In the genomic region with DNA sequence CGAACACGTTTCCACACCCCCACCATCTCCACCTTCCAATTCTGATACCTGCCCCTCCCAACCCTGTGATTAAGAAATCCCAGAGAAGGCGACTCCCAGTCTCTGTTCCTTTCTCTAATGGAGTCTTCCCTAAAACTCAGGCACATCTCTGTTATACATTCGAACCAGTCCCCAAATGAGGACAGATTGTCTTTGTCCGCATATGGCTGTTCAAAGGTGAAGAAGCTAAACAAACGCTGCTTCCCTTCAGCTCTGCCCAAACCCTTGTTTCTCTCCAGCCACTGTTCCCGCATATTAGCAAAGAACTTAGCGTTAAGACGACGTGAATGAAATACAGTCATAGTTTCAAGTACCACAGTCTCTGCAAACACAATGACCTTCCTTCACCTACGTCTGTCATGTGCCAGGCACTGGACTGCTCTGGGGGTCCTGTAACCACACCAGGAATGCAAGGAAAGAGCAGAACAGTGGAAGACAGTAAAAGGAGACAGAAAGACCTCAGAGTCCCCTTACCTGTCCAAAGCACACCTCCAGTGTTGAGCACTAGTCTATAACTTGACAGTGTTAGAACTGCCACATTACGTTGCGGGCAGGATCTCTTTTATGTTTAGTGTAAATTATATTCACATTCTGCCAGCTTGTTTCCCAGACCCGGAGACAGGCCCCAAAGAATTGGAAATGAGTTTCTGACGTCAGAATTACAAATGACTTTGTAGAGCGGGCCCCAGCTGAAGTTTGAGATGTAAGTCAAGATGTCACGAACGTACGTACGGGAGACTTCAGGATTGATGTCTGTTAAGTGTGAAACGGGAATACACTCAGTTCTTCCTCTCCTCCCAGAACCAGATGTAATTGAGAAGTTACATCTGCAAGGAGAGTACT, we compare ENCODE assay signal across 7 mouse cellular contexts. TPM values are rescaled to one million over a fixed set of nuclear protein-coding genes. Genes with fewer than 3 reads are reported as not detected.
DNase-seq lines count a peak whose midpoint lies in the region; ATAC-seq lines count a peak whose summit lies in the region.

Gene Vangl2 (minus strand): TSS at position 51 of the 882 bp plus-strand sequence.

- H3K36me3 ChIP-seq in megakaryocyte, embryonic 14.5 days (replicated peaks; ENCODE audit: low read length): no peaks in the 10 kb centered on the region
- H3K36me3 ChIP-seq in forebrain, embryonic 15.5 days: no peaks in the 10 kb centered on the region
- no peaks in the 10 kb centered on the region for H3K36me3 ChIP-seq in stomach, embryonic 14.5 days (ENCODE audit: control insufficient read depth, insufficient read depth, low read length)

- no peak for ATAC-seq in megakaryocyte, adult 5-6 weeks (ENCODE audit: poor library complexity, severe bottlenecking)
- ATAC-seq in forebrain, embryonic 15.5 days (replicated peaks): no peak
- no peak for ATAC-seq in stomach, embryonic 14.5 days (ENCODE audit: insufficient number of reproducible peaks, insufficient read depth, low FRiP score, low read depth)

- WGBS in forebrain, embryonic 15.5 days: 17% methylated on average over 21 of the region's 21 CpGs
- WGBS in stomach, embryonic 14.5 days: 44% methylated on average over 21 of the region's 21 CpGs

- peak within 1 kb of the TSS; percentile 87 for H3K4me2 ChIP-seq in forebrain, embryonic 15.5 days (replicated peaks)
- H3K4me2 ChIP-seq in stomach, embryonic 14.5 days (replicated peaks; ENCODE audit: low read depth, low read length): peak within 1 kb of the TSS; percentile 71

- H3K9me3 ChIP-seq in megakaryocyte, embryonic 14.5 days: no peaks in the 10 kb centered on the region
- no peaks in the 10 kb centered on the region for H3K9me3 ChIP-seq in forebrain, embryonic 15.5 days
- no peaks in the 10 kb centered on the region for H3K9me3 ChIP-seq in stomach, embryonic 14.5 days (ENCODE audit: control insufficient read depth, low read depth, low read length)

- H3K4me3 ChIP-seq in megakaryocyte, embryonic 14.5 days (replicated peaks): peak within 1 kb of the TSS; percentile 92
- H3K4me3 ChIP-seq in forebrain, embryonic 15.5 days: peak within 1 kb of the TSS; percentile 97
- peak within 1 kb of the TSS; percentile 94 for H3K4me3 ChIP-seq in stomach, embryonic 14.5 days (ENCODE audit: low read depth, low read length)

- peaks cover 25% of the 10 kb centered on the region for H3K4me1 ChIP-seq in megakaryocyte, embryonic 14.5 days
- H3K4me1 ChIP-seq in forebrain, embryonic 15.5 days: peaks cover 42% of the 10 kb centered on the region
- H3K4me1 ChIP-seq in stomach, embryonic 14.5 days (ENCODE audit: control insufficient read depth, insufficient read depth, low read length): peaks cover 25% of the 10 kb centered on the region

- DNase-seq in left cerebral cortex, postnatal 36 days (ENCODE audit: low spot score in 2 of 2): no peak
- DNase-seq in spleen, adult 12 weeks (ENCODE audit: low spot score): no peak
- DNase-seq in right cerebral cortex, postnatal 10 days (ENCODE audit: low spot score in 2 of 2): no peak

- H3K27me3 ChIP-seq in megakaryocyte, embryonic 14.5 days (replicated peaks): peaks cover 32% of the 10 kb centered on the region
- no peaks in the 10 kb centered on the region for H3K27me3 ChIP-seq in forebrain, embryonic 15.5 days
- H3K27me3 ChIP-seq in stomach, embryonic 14.5 days (ENCODE audit: control insufficient read depth, insufficient read depth, low read length): no peaks in the 10 kb centered on the region

- H3K9ac ChIP-seq in forebrain, embryonic 15.5 days (replicated peaks): peak within 1 kb of the TSS; percentile 98
- H3K9ac ChIP-seq in stomach, embryonic 14.5 days (replicated peaks; ENCODE audit: low read depth, low read length): peak within 1 kb of the TSS; percentile 89; the same call in 1 of the 2 replicates

- peak within 1 kb of the TSS; percentile 98 for H3K27ac ChIP-seq in forebrain, embryonic 15.5 days (replicated peaks)
- H3K27ac ChIP-seq in stomach, embryonic 14.5 days (ENCODE audit: low read length): peak within 1 kb of the TSS; percentile 93

- intact Hi-C loops in left cerebral cortex, postnatal 36 days (cut with DNase I): loop anchor here (10.0 kb wide), 1 partner anchor 286 kb away; no protein-coding TSS in a partner anchor

RNA-seq across cellular contexts. Expression of gene Vangl2, which starts in this region (rescaled TPM):
- polyA plus RNA-seq in megakaryocyte, embryonic 14.5 days (2012; ENCODE audit: insufficient read depth, low replicate concordance): 3.2 TPM in 1 of 2 replicates, not detected in the other
- total RNA-seq in megakaryocyte, adult 5-6 weeks (2015): 2.1 and 2.8 TPM in 2 replicates
- total RNA-seq in megakaryocyte, adult 5-6 weeks (2017): 1.8 and 2.5 TPM in 2 replicates
- 48.0 and 51.5 TPM in 2 replicates for polyA plus RNA-seq in forebrain, embryonic 15.5 days (2015; fragmentation: Nextera tagmentation; extraction: Ambion mirVana)
- total RNA-seq in left cerebral cortex, postnatal 36 days (2021): 10 to 100 TPM; 10.5 to 16.4 TPM
- 17.1 and 18.4 TPM in 2 replicates for polyA plus RNA-seq in stomach, embryonic 14.5 days (2014; fragmentation: Nextera tagmentation; extraction: Ambion mirVana)
